Mouse (Mus musculus) embryonic facial prominence, embryonic 14.5 days (tissue): Measurements from ENCODE around the gene Camkk2. TPM values are rescaled to one million over a fixed set of nuclear protein-coding genes. Genes with fewer than 3 reads are reported as not detected.

ENCODE experiments used
- ATAC-seq: fragments of 200-750 bp; cut with Nextera tagmentation; 2 replicates; pipeline ENCODE4 v1.8.0; 2017; ENCODE audit warnings: low read depth, moderate number of reproducible peaks, moderate TSS enrichment
- DNase-seq: peaks from one replicate; pipeline ENCODE4 v3.0.0-alpha.2; 2015; ENCODE audit warnings: low spot score
- H3K27ac ChIP-seq: fragments of 300-500 bp; sonication (generic); replicated peaks from 2 replicates; pipeline ENCODE4 v1.5.1; 2014; ENCODE audit warnings: low read depth, mild to moderate bottlenecking, low read length, moderate library complexity
- H3K27me3 ChIP-seq: fragments of 300-500 bp; sonication (generic); replicated peaks from 2 replicates; pipeline ENCODE4 v1.6.1; 2014; ENCODE audit warnings: low read length; ENCODE audit not compliant: control insufficient read depth, insufficient read depth
- H3K36me3 ChIP-seq: fragments of 300-500 bp; sonication (generic); 2 replicates; pipeline ENCODE4 v1.6.1; 2014; ENCODE audit warnings: low read length, mixed read lengths; ENCODE audit not compliant: control insufficient read depth, insufficient read depth
- H3K4me1 ChIP-seq: fragments of 300-500 bp; sonication (generic); 2 replicates; pipeline ENCODE4 v1.6.1; 2014; ENCODE audit warnings: antibody characterized with exemption, low read length; ENCODE audit not compliant: control insufficient read depth, insufficient read depth
- H3K4me2 ChIP-seq: fragments of 300-500 bp; sonication (generic); 2 replicates; pipeline ENCODE4 v1.6.1; 2014; ENCODE audit warnings: low read depth, mild to moderate bottlenecking, low read length, moderate library complexity, mixed read lengths
- H3K4me3 ChIP-seq: fragments of 300-500 bp; sonication (generic); 2 replicates; pipeline ENCODE4 v1.5.1; 2014; ENCODE audit warnings: low read depth, mild to moderate bottlenecking, low read length
- H3K9ac ChIP-seq: fragments of 300-500 bp; sonication (generic); 2 replicates; pipeline ENCODE4 v1.6.1; 2014; ENCODE audit warnings: low read depth, mild to moderate bottlenecking, low read length, moderate library complexity, mixed read lengths
- H3K9me3 ChIP-seq: fragments of 300-500 bp; sonication (generic); 2 replicates; pipeline ENCODE4 v1.6.1; 2016; ENCODE audit warnings: low read length; ENCODE audit not compliant: control insufficient read depth
- WGBS: fragments of 180-500 bp; shearing (Covaris S2); extraction: QIAGEN DNeasy Blood & Tissue Kit; methylation state at CpG from one replicate; pipeline ENCODE4 v1.1.7; 2014; 5-methylcytosine and 5-hydroxymethylcytosine counted together
- polyA plus RNA-seq: library from polyadenylated mRNA; unstranded; fragments of >200 nt; fragmentation: Nextera tagmentation; extraction: Ambion mirVana; gene quantifications from 2 replicates; pipeline ENCODE4 v1.2.1, GENCODE M21; 2014

Camkk2 gene
- polyA plus RNA-seq, 1 experiment from 2014 or later: 27.7 TPM

DNA sequence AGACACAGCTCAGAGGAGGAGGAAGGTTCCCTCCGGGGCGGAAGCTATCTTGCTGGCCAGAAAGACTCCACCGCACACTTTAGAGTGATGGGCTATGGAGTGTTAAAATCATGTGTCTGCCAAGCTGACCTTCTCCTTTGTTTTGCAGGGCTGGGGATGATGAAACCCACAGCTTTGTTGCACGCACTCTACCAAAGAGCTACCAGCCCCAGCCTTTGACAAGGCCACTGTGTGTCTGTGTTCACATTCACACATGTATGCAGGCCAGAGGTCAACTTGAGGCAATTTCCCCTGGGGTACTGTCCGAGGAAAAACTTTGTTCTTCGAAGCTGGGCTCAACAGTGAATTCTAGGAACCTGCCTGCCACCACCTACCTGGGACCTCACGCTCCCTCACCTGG lies 43.4 kb downstream of the Camkk2 start:
- Histone ChIP-seq H3K9ac (no peak overlapping the region), H3K27ac (no peak overlapping the region), H3K4me1 (peaks cover 7% of the 10 kb centered on the region), H3K36me3 (peaks cover 24% of the 10 kb centered on the region; the same call in 1 of the 2 replicates), H3K4me2 (no peak overlapping the region), H3K27me3 (no peaks in the 10 kb centered on the region), H3K9me3 (no peaks in the 10 kb centered on the region), H3K4me3 (no peak overlapping the region)
- ATAC-seq (no peak), DNase-seq (no peak)
- WGBS: 76% methylated on average over 7 of the region's 7 CpGs

DNA sequence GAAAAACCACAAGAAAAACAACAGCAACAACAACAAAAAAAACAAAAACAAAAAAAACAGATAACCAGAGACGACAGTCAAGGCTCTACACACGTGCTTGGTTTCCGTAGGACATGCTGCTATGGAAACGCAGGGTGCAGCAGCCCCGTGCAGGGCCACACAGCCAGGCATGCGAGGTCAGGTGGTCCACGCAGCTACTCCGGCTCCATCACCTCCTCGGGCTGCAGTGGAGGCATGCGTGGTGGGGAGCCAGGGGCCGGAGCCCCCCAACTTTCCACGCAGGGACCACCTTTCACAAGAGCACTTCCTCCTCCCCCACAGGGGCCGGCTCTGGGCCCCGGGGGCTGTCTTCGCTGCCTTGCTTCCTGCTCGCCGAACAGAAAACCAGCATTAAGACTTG lies 45.3 kb downstream of the Camkk2 start:
- ATAC-seq: no peak
- Histone ChIP-seq H3K36me3 (peaks cover 13% of the 10 kb centered on the region; the same call in 1 of the 2 replicates), H3K4me2 (peak overlapping the region; percentile 15; the same call in 1 of the 2 replicates), H3K27me3 (no peaks in the 10 kb centered on the region), H3K4me3 (no peak overlapping the region), H3K9ac (no peak overlapping the region), H3K9me3 (no peaks in the 10 kb centered on the region), H3K4me1 (peaks cover 7% of the 10 kb centered on the region), H3K27ac (no peak overlapping the region; the same call in 1 of the 2 replicates)
- 47% methylated on average over 14 of the region's 17 CpGs for WGBS
- DNase-seq: no peak

DNA sequence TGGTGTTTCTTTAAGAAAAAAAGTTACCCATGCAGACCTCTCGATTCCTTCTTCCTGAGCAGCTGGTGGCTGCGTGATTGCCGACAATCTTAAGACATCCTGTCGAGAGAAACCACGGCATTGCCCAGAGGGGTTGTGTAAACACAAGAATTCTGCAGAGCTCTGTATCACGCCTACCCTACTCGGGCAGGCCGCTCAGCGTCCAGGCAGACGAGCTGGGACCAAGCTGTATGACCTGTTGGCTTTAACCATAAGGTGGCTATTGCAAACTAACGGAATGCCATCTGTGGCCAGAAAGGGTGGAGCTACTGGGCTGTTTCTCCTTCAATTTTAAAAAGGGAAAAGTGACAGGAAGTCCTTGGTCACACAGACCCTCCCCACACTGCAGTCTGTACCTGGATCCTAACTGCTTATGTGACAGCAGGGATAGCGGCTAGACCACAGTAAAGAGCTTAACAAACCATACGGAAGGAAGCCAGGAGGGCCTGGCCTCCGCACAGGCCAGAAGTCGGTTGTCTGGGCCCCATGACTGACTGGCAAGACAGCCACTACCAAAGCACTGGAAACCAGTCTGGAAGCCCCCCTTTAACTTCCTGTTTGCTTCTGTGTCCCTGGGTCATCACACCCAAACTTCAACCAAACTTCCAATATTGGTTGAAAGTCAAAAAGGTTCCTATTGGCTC lies 47.1 kb downstream of the Camkk2 start:
- Histone ChIP-seq H3K9ac (no peak overlapping the region; the same call in 1 of the 2 replicates), H3K4me3 (no peak overlapping the region), H3K36me3 (peaks cover 7% of the 10 kb centered on the region; the same call in 1 of the 2 replicates), H3K9me3 (no peaks in the 10 kb centered on the region), H3K27ac (peak overlapping the region; percentile 79), H3K4me1 (peaks cover 7% of the 10 kb centered on the region), H3K4me2 (peak overlapping the region; percentile 16), H3K27me3 (no peaks in the 10 kb centered on the region)
- ATAC-seq (peak; percentile 69; the same call in 1 of the 2 replicates), DNase-seq (peak; percentile 71)
- 22% methylated on average over 15 of the region's 15 CpGs for WGBS

GRCm38 (mm10) chr5:122731321-122731720 lies 47.9 kb downstream of the Camkk2 start:
- Histone ChIP-seq H3K27me3 (no peaks in the 10 kb centered on the region), H3K36me3 (peaks cover 6% of the 10 kb centered on the region; the same call in 1 of the 2 replicates), H3K9me3 (no peaks in the 10 kb centered on the region), H3K4me3 (no peak overlapping the region), H3K4me2 (peak overlapping the region; percentile 16; the same call in 1 of the 2 replicates), H3K27ac (peak overlapping the region; percentile 79; the same call in 1 of the 2 replicates), H3K9ac (no peak overlapping the region), H3K4me1 (peaks cover 7% of the 10 kb centered on the region)
- ATAC-seq: no peak
- DNase-seq: no peak
- 73% methylated on average over 8 of the region's 8 CpGs for WGBS

GRCm38 (mm10) chr5:122730776-122731175 lies 48.4 kb downstream of the Camkk2 start:
- Histone ChIP-seq H3K4me3 (no peak overlapping the region), H3K36me3 (peaks cover 6% of the 10 kb centered on the region; the same call in 1 of the 2 replicates), H3K9ac (no peak overlapping the region), H3K4me2 (no peak overlapping the region), H3K27me3 (no peaks in the 10 kb centered on the region), H3K4me1 (peaks cover 7% of the 10 kb centered on the region), H3K9me3 (no peaks in the 10 kb centered on the region), H3K27ac (no peak overlapping the region)
- DNase-seq (no peak), ATAC-seq (no peak)
- WGBS: 78% methylated on average over 10 of the region's 10 CpGs

GRCm38 (mm10) chr5:122727096-122727495 lies 52.1 kb downstream of the Camkk2 start:
- no peak for DNase-seq
- 90% methylated on average over 7 of the region's 7 CpGs for WGBS
- ATAC-seq: no peak
- no peak overlapping the region for H3K4me2 ChIP-seq
- 0 out of 2 replicates have a peak, but pooled peaks cover 6% of the 10 kb centered on the region for H3K36me3 ChIP-seq
- H3K27me3 ChIP-seq: no peaks in the 10 kb centered on the region
- no peak overlapping the region for H3K27ac ChIP-seq
- H3K9ac ChIP-seq: no peak overlapping the region
- no peak overlapping the region for H3K4me3 ChIP-seq
- H3K4me1 ChIP-seq: peaks cover 3% of the 10 kb centered on the region
- H3K9me3 ChIP-seq: no peaks in the 10 kb centered on the region

GRCm38 (mm10) chr5:122726595-122726994 lies 52.6 kb downstream of the Camkk2 start:
- Histone ChIP-seq H3K36me3 (0 out of 2 replicates have a peak, but pooled peaks cover 6% of the 10 kb centered on the region), H3K27me3 (no peaks in the 10 kb centered on the region), H3K9ac (no peak overlapping the region), H3K27ac (no peak overlapping the region), H3K4me1 (no peaks in the 10 kb centered on the region; the same call in 1 of the 2 replicates), H3K9me3 (no peaks in the 10 kb centered on the region), H3K4me3 (no peak overlapping the region), H3K4me2 (no peak overlapping the region)
- DNase-seq: no peak
- no peak for ATAC-seq
- WGBS: 66% methylated on average over 5 of the region's 5 CpGs

DNA sequence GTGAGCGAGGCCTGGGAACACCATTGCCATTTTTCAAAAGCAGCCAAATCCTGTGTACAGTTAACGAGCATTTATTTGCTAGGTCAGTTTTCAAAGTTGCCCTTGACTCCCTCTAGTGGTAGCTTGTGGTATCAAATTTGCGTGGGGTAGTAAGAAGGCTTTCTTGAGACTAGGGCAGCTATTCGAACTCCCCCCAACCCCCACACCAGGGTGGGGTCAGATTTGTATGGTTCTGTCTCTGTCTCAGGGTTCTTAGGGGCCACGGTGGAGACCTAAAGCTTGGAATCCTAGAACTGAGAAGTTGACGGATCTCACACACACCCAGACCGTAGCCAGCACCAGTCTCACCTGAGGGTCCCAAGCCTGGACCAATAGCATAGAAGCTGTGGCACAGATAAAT lies 53.1 kb downstream of the Camkk2 start:
- WGBS: 21% methylated on average over 7 of the region's 7 CpGs
- Histone ChIP-seq H3K9ac (no peak overlapping the region), H3K27me3 (no peaks in the 10 kb centered on the region), H3K4me1 (no peaks in the 10 kb centered on the region), H3K9me3 (no peaks in the 10 kb centered on the region), H3K36me3 (0 out of 2 replicates have a peak, but pooled peaks cover 6% of the 10 kb centered on the region), H3K4me2 (no peak overlapping the region), H3K4me3 (no peak overlapping the region), H3K27ac (no peak overlapping the region)
- DNase-seq (peak; percentile 77), ATAC-seq (peak; percentile 47; the same call in 1 of the 2 replicates)
